ENCODE assay signal across 8 mouse cellular contexts in genomic region chr4:109666461-109667269, GRCm38 (mm10). TPM values are rescaled to one million over a fixed set of nuclear protein-coding genes. Genes with fewer than 3 reads are reported as not detected.
A peak's percentile ranks its signal among the peaks of the same experiment; 100 is the strongest.
DNase-seq lines count a peak whose midpoint lies in the region; ATAC-seq lines count a peak whose summit lies in the region.

TSS of gene Cdkn2c (minus strand) at chr4:109667189.

- peak within 1 kb of the TSS; percentile 72 for H3K9ac ChIP-seq in hindbrain, embryonic 12.5 days

- no peaks in the 10 kb centered on the region for H3K9me3 ChIP-seq in hindbrain, embryonic 12.5 days (replicated peaks)

- H3K27ac ChIP-seq in hindbrain, embryonic 12.5 days: peak within 1 kb of the TSS; percentile 72

- H3K4me1 ChIP-seq in hindbrain, embryonic 12.5 days: peaks cover 20% of the 10 kb centered on the region

- peak within 1 kb of the TSS; percentile 57 for H3K4me3 ChIP-seq in hindbrain, embryonic 12.5 days

- H3K36me3 ChIP-seq in hindbrain, embryonic 12.5 days: no peaks in the 10 kb centered on the region

- DNase-seq in Muller cell, postnatal 12 days (ENCODE audit: inconsistent ontology term): peak; percentile 96
- DNase-seq in cerebellum, adult 9-11 months: peak; percentile 89
- peak; percentile 47 to 52 for DNase-seq in frontal cortex, postnatal 14 days (ENCODE audit: low spot score in 2 of 2)
- DNase-seq in layer of hippocampus, postnatal 14 days (ENCODE audit: low spot score in 2 of 2): peak; percentile 65 to 75
- DNase-seq in lung, postnatal 36 days: peak; percentile 89
- DNase-seq in retina, embryonic 14.5 days (ENCODE audit: low spot score): peak; percentile 92
- peak; percentile 86 for DNase-seq in thymus, postnatal 4 days

- under 1% methylated on average over 63 of the region's 64 CpGs for WGBS in hindbrain, embryonic 12.5 days

- ATAC-seq in hindbrain, embryonic 12.5 days (ENCODE audit: low FRiP score): peak; percentile 95

- H3K4me2 ChIP-seq in hindbrain, embryonic 12.5 days (replicated peaks): peak within 1 kb of the TSS; percentile 90

- H3K27me3 ChIP-seq in hindbrain, embryonic 12.5 days: peaks cover 39% of the 10 kb centered on the region

RNA-seq across cellular contexts. Expression of gene Cdkn2c, which starts in this region (rescaled TPM):
- 7.3 and 8.8 TPM in 2 replicates for polyA plus RNA-seq in hindbrain, embryonic 12.5 days (2016; fragmentation: Nextera tagmentation; extraction: Ambion mirVana)
- 1 to 10 TPM; 5.4 to 6.6 TPM for total RNA-seq in layer of hippocampus, postnatal 14 days (2021)

Comparison
In these comparisons a context has a peak if more than half of its experiments do, and no peak if none do; other contexts are left out.
1. Peak in every context shown above with its lines: DNase-seq, ATAC-seq, H3K4me3 ChIP-seq and H3K27ac ChIP-seq.